Mouse (Mus musculus) kidney, postnatal 0 days (tissue): Measurements from ENCODE around the gene F2rl1. TPM values are rescaled to one million over a fixed set of nuclear protein-coding genes. Genes with fewer than 3 reads are reported as not detected.

Experiments used
- ATAC-seq: fragments of 200-750 bp; cut with Nextera tagmentation; replicated peaks from 2 replicates; pipeline ENCODE4 v1.8.0; 2017; ENCODE audit warnings: low read depth, moderate number of reproducible peaks, moderate TSS enrichment, moderate library complexity; ENCODE audit not compliant: low FRiP score
- DNase-seq: peaks from one replicate; pipeline ENCODE4 v3.0.0-alpha.2; 2016; ENCODE audit warnings: low spot score
- H3K27ac ChIP-seq: fragments of 300-500 bp; sonication (generic); 2 replicates; pipeline ENCODE4 v1.5.1; 2014; ENCODE audit warnings: mild to moderate bottlenecking
- H3K27me3 ChIP-seq: fragments of 300-500 bp; sonication (generic); 2 replicates; pipeline ENCODE4 v1.6.1; 2014; ENCODE audit warnings: low read length, mixed read lengths; ENCODE audit not compliant: insufficient read depth
- H3K36me3 ChIP-seq: fragments of 300-500 bp; sonication (generic); 2 replicates; pipeline ENCODE4 v1.6.1; 2014; ENCODE audit warnings: low read length, mixed read lengths; ENCODE audit not compliant: insufficient read depth
- H3K4me1 ChIP-seq: fragments of 300-500 bp; sonication (generic); replicated peaks from 2 replicates; pipeline ENCODE4 v1.6.1; 2014; ENCODE audit warnings: antibody characterized with exemption, low read length, mixed read lengths; ENCODE audit not compliant: insufficient read depth
- H3K4me2 ChIP-seq: fragments of 300-500 bp; sonication (generic); 2 replicates; pipeline ENCODE4 v1.6.1; 2014; ENCODE audit warnings: mild to moderate bottlenecking, low read length, moderate library complexity, mixed read lengths
- H3K4me3 ChIP-seq: fragments of 300-500 bp; sonication (generic); replicated peaks from 2 replicates; pipeline ENCODE4 v1.5.1; 2014; ENCODE audit warnings: low read depth, low read length
- H3K9ac ChIP-seq: fragments of 300-500 bp; sonication (generic); 2 replicates; pipeline ENCODE4 v1.6.1; 2014; ENCODE audit warnings: low read depth, low read length
- H3K9me3 ChIP-seq: fragments of 300-500 bp; sonication (generic); replicated peaks from 2 replicates; pipeline ENCODE4 v1.6.1; 2016; ENCODE audit warnings: low read length, inconsistent platforms, mixed read lengths
- CTCF ChIP-seq: IDR thresholded peaks from 2 replicates; pipeline ENCODE4 v1.5.1; 2016; ENCODE audit warnings: antibody characterized with exemption, low read depth, mild to moderate bottlenecking, moderate library complexity
- WGBS: fragments of 180-500 bp; shearing (Covaris S2); extraction: QIAGEN DNeasy Blood & Tissue Kit; methylation state at CpG from one replicate; pipeline ENCODE4 v1.1.7; 2014; 5-methylcytosine and 5-hydroxymethylcytosine counted together
- polyA plus RNA-seq: library from polyadenylated mRNA; unstranded; fragments of >200 nt; fragmentation: Nextera tagmentation; extraction: Ambion mirVana; gene quantifications from 2 replicates; pipeline ENCODE4 v1.2.1, GENCODE M21; 2015

F2rl1 gene
- polyA plus RNA-seq, 1 experiment from 2014 or later = 10.4 TPM

GRCm38 (mm10) chr13:95563066-95563610, 38.1 kb upstream of the F2rl1 start:
- Histone ChIP-seq H3K9ac (no peak overlapping the region), H3K4me1 (no peaks in the 10 kb centered on the region), H3K27ac (no peak overlapping the region), H3K9me3 (no peaks in the 10 kb centered on the region), H3K4me2 (no peak overlapping the region), H3K36me3 (no peaks in the 10 kb centered on the region), H3K4me3 (no peak overlapping the region), H3K27me3 (no peaks in the 10 kb centered on the region)
- DNase-seq = no peak
- no peak for ATAC-seq
- no peak for TF ChIP-seq CTCF
- 66% methylated on average over 10 of the region's 10 CpGs for WGBS

DNA sequence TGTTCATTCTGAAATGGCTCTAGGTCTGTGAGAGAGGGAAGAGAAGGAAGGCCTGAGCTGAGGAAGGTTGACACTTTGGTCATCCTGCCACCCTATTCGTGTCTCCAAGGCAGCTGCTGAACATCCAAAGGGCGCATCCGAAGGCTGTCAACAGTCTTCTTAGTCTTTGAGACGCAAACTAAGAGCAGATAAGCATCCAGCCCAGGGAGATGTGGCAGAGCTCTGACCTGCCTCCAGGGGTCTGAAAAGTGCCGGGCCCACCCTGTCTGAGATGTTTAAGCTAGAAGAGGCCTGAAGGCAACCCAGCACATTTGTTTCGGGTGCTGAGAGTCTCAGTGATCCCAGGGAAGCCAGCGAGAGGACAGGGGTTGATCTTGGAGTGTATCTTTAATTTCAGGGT, 32.3 kb upstream of the F2rl1 start:
- DNase-seq = no peak

DNA sequence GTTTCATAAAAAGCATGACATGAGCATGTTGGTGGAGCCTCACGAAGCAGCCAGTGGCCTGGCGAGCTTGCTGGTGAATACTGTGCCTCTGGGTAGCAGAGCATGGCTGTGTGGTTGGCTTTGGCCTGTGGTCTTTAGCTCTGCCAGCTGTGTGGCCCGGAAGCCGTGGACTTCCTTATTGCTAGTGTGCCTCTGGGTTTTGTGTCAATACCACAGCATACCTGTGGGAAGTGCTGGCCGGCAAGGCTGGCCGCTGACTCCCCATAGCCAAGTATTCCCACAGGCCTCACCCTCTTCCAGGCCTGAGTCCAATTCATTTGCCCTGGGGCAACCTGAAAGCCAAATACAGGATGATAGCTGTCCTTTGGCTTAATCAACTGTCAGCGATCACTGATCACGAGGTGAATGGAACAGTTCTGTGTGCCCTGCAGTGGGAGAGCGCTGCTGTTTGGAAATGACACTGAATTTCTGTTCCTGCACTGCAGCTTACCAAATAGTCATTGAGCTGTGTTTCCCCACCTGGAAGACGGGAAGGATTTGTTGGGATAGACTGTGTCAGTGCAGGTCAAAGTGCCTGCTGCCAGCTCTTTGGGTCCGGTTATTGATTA, 29.0 kb upstream of the F2rl1 start:
- WGBS = 80% methylated on average over 11 of the region's 11 CpGs
- no peak for ATAC-seq
- no peak for DNase-seq

More for the DNA sequence above, 32.3 kb upstream of the F2rl1 start:
- Histone ChIP-seq H3K4me3 (no peak overlapping the region), H3K9ac (no peak overlapping the region), H3K36me3 (no peaks in the 10 kb centered on the region), H3K4me2 (no peak overlapping the region), H3K9me3 (no peaks in the 10 kb centered on the region), H3K4me1 (no peaks in the 10 kb centered on the region), H3K27me3 (no peaks in the 10 kb centered on the region), H3K27ac (no peak overlapping the region)
- ATAC-seq = no peak
- TF ChIP-seq CTCF = no peak
- WGBS = 86% methylated on average over 7 of the region's 7 CpGs

GRCm38 (mm10) chr13:95550636-95551370, 25.8 kb upstream of the F2rl1 start:
- no peak for TF ChIP-seq CTCF
- DNase-seq (no peak), ATAC-seq (no peak)
- H3K9ac ChIP-seq = no peak overlapping the region
- WGBS = 74% methylated on average over 2 of the region's 2 CpGs
- H3K9me3 ChIP-seq = no peaks in the 10 kb centered on the region
- H3K4me2 ChIP-seq = no peak overlapping the region
- peaks cover 24% of the 10 kb centered on the region for H3K4me1 ChIP-seq
- H3K27me3 ChIP-seq = no peaks in the 10 kb centered on the region
- H3K27ac ChIP-seq = no peak overlapping the region
- no peak overlapping the region for H3K4me3 ChIP-seq
- H3K36me3 ChIP-seq = no peaks in the 10 kb centered on the region

More for the DNA sequence above, 29.0 kb upstream of the F2rl1 start:
- H3K36me3 ChIP-seq = no peaks in the 10 kb centered on the region
- H3K27me3 ChIP-seq = no peaks in the 10 kb centered on the region
- H3K4me1 ChIP-seq = 0 out of 2 replicates have a peak, but pooled peaks cover 5% of the 10 kb centered on the region
- no peak for TF ChIP-seq CTCF
- no peak overlapping the region for H3K4me3 ChIP-seq
- no peak overlapping the region for H3K9ac ChIP-seq
- H3K27ac ChIP-seq = no peak overlapping the region
- H3K9me3 ChIP-seq = no peaks in the 10 kb centered on the region
- H3K4me2 ChIP-seq = no peak overlapping the region

- Histone ChIP-seq H3K9me3 (no peaks in the 10 kb centered on the region), H3K4me1 (peaks cover 28% of the 10 kb centered on the region), H3K4me2 (0 out of 2 replicates have a peak overlapping the region, but pooled peaks have one; percentile 52), H3K9ac (no peak overlapping the region), H3K27me3 (no peaks in the 10 kb centered on the region), H3K27ac (no peak overlapping the region), H3K36me3 (no peaks in the 10 kb centered on the region), H3K4me3 (no peak overlapping the region)
- peak; percentile 40 for DNase-seq
- ATAC-seq = no peak
- TF ChIP-seq CTCF = no peak
- WGBS = 13% methylated on average over 3 of the region's 3 CpGs
Observed at GRCm38 (mm10) chr13:95549421-95549820, 24.4 kb upstream of the F2rl1 start.

GRCm38 (mm10) chr13:95548856-95549255, 23.8 kb upstream of the F2rl1 start:
- 9% methylated on average over 6 of the region's 6 CpGs for WGBS
- Histone ChIP-seq H3K36me3 (no peaks in the 10 kb centered on the region), H3K27me3 (no peaks in the 10 kb centered on the region), H3K4me3 (no peak overlapping the region), H3K9me3 (no peaks in the 10 kb centered on the region), H3K4me1 (peaks cover 28% of the 10 kb centered on the region), H3K27ac (no peak overlapping the region), H3K4me2 (peak overlapping the region; percentile 52), H3K9ac (no peak overlapping the region)
- TF ChIP-seq CTCF = no peak
- DNase-seq (peak; percentile 74), ATAC-seq (no peak)
